Mouse (Mus musculus) forebrain, embryonic 15.5 days (tissue): ENCODE measurements around the gene Olfr740. TPM values are rescaled to one million over a fixed set of nuclear protein-coding genes. Genes with fewer than 3 reads are reported as not detected.

Experiments
- ATAC-seq: fragments of 200-750 bp; cut with Nextera tagmentation; replicated peaks from 2 replicates; pipeline ENCODE4 v1.8.0; 2017; ENCODE audit warnings: mild to moderate bottlenecking, moderate TSS enrichment, moderate library complexity
- H3K27ac ChIP-seq: fragments of 300-500 bp; sonication (generic); replicated peaks from 2 replicates; pipeline ENCODE4 v1.5.1; 2015; ENCODE audit warnings: mild to moderate bottlenecking, inconsistent platforms
- H3K27me3 ChIP-seq: fragments of 300-500 bp; sonication (generic); 2 replicates; pipeline ENCODE4 v1.6.1; 2015; ENCODE audit warnings: inconsistent platforms
- H3K36me3 ChIP-seq: fragments of 300-500 bp; sonication (generic); 2 replicates; pipeline ENCODE4 v1.6.1; 2015; ENCODE audit warnings: mild to moderate bottlenecking, inconsistent platforms
- H3K4me1 ChIP-seq: fragments of 300-500 bp; sonication (generic); 2 replicates; pipeline ENCODE4 v1.6.1; 2015; ENCODE audit warnings: inconsistent platforms
- H3K4me2 ChIP-seq: fragments of 300-500 bp; sonication (generic); replicated peaks from 2 replicates; pipeline ENCODE4 v1.6.1; 2015; ENCODE audit warnings: mild to moderate bottlenecking, inconsistent platforms
- H3K4me3 ChIP-seq: fragments of 300-500 bp; sonication (generic); 2 replicates; pipeline ENCODE4 v1.5.1; 2015; ENCODE audit warnings: mild to moderate bottlenecking, inconsistent platforms
- H3K9ac ChIP-seq: fragments of 300-500 bp; sonication (generic); replicated peaks from 2 replicates; pipeline ENCODE4 v1.6.1; 2015; ENCODE audit warnings: mild to moderate bottlenecking, inconsistent platforms
- H3K9me3 ChIP-seq: fragments of 300-500 bp; sonication (generic); 2 replicates; pipeline ENCODE4 v1.6.1; 2016; ENCODE audit warnings: inconsistent platforms
- WGBS: fragments of 180-500 bp; shearing (Covaris S2); methylation state at CpG from one replicate; pipeline ENCODE4 v1.1.7; 2015; ENCODE audit warnings: mixed read lengths; 5-methylcytosine and 5-hydroxymethylcytosine counted together
- polyA plus RNA-seq: library from polyadenylated mRNA; unstranded; fragments of >200 nt; fragmentation: Nextera tagmentation; extraction: Ambion mirVana; gene quantifications from 2 replicates; pipeline ENCODE4 v1.2.1, GENCODE M21; 2015

The Olfr740 gene
- polyA plus RNA-seq: not detected in 2 replicates

DNA sequence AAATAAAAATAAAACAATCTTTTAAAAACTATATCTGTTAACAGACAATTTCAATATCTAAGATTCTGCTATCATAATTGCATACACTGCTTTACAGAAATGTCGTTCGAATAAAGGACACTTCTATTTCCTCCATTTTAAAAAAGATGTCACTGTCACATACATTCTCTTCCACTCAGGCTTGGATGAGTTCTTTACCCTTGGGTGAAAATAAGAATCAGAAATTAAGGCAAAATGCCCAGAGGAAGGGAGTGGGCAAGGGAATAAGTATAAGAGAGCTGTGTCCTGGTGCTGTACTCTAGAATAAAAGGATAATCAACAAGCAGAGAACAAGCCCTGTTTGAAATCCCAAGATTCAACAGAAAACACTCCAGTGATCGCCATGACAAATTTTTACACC is at the start of gene Olfr740:
TSS of gene Olfr740 (plus strand) at position 301 of the 400 bp plus-strand sequence.
- 85% methylated on average over 3 of the region's 3 CpGs for WGBS
- ATAC-seq: no peak
- H3K27ac ChIP-seq: no peak within 1 kb of the TSS

DNA sequence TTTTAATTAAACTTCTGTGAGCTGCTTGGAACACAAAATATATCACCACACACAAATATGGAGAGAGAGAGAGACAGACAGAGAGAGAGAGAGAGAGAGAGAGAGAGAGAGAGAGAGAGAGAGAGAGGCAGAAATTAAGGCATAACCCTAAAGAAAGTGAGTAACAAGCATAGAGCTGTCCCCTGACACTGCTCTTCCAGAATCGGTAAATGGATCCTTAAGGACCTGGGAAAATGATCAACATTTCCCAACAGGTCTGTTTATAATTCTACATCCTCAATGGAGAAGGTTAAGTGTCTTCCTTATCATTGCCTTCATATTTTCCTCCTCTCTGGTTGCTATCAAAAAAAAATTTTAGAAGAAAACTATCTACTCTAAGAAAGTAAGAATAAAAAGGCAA is 38.1 kb upstream of the Olfr740 start, which contains the start of gene Olfr738:
TSS of gene Olfr738 (plus strand) at position 301 of the 400 bp plus-strand sequence.
- 96% methylated on average over 1 of the region's 1 CpGs for WGBS
- no peaks in the 10 kb centered on the region for H3K36me3 ChIP-seq
- no peak for ATAC-seq
- H3K4me1 ChIP-seq: no peaks in the 10 kb centered on the region
- H3K27me3 ChIP-seq: no peaks in the 10 kb centered on the region
- no peak within 1 kb of the TSS for H3K4me2 ChIP-seq
- no peak within 1 kb of the TSS for H3K27ac ChIP-seq
- H3K9me3 ChIP-seq: no peaks in the 10 kb centered on the region
- no peak within 1 kb of the TSS for H3K9ac ChIP-seq
- H3K4me3 ChIP-seq: no peak within 1 kb of the TSS

More for the DNA sequence above, at the start of gene Olfr740:
- Histone ChIP-seq H3K9ac (no peak within 1 kb of the TSS), H3K4me2 (no peak within 1 kb of the TSS), H3K9me3 (no peaks in the 10 kb centered on the region), H3K4me1 (no peaks in the 10 kb centered on the region), H3K4me3 (no peak within 1 kb of the TSS), H3K27me3 (no peaks in the 10 kb centered on the region), H3K36me3 (no peaks in the 10 kb centered on the region)

DNA sequence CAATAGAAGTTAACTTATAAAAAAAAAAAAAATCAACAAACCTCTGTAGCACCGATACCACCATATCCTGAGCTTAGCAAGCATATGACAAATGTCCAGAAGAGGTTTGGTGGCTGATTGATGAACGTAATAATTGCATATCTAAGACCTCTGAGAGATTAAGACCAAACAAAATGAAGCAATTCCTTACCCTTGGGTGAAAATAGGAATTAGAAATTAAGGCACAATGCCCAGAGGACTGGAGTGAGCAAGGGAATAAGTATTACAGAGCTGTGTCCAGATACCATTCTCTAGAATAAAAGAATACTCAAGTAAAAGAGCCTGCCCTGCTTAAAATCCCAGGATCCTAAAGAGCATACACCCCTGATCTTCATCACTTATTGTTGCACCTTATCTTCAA is 27.0 kb upstream of the Olfr740 start, which contains the start of gene Olfr739:
TSS of gene Olfr739 (plus strand) at position 301 of the 400 bp plus-strand sequence.
- ATAC-seq: no peak
- H3K4me1 ChIP-seq: no peaks in the 10 kb centered on the region
- H3K4me3 ChIP-seq: no peak within 1 kb of the TSS
- H3K4me2 ChIP-seq: no peak within 1 kb of the TSS
- no peak within 1 kb of the TSS for H3K27ac ChIP-seq
- H3K27me3 ChIP-seq: no peaks in the 10 kb centered on the region
- no peaks in the 10 kb centered on the region for H3K9me3 ChIP-seq
- no peaks in the 10 kb centered on the region for H3K36me3 ChIP-seq
- WGBS: 75% methylated on average over 2 of the region's 2 CpGs
- no peak within 1 kb of the TSS for H3K9ac ChIP-seq

DNA sequence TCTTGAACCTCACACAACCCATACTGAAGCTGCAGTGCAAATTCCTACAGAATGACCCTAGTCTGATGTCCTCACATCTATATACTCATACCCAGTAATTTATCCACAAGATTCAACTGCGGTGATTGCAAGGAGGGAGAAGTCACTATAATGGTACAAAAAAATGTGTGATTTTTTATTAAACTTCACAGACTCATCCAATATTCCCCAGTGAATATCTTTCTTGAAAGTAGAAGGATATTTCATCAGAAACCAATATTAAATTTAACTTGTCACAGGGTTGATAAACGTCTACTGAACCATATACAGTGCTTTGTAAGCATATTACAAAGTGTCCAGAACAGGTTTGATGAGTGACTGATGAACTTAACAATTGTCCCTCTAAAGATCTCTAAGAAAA is 27.1 kb downstream of the Olfr740 start, which contains the start of gene Olfr741:
TSS of gene Olfr741 (plus strand) at position 301 of the 400 bp plus-strand sequence.
- H3K4me1 ChIP-seq: no peaks in the 10 kb centered on the region
- H3K27me3 ChIP-seq: no peaks in the 10 kb centered on the region
- no peaks in the 10 kb centered on the region for H3K9me3 ChIP-seq
- H3K4me2 ChIP-seq: no peak within 1 kb of the TSS
- 74% methylated on average over 2 of the region's 2 CpGs for WGBS
- H3K4me3 ChIP-seq: no peak within 1 kb of the TSS
- no peak within 1 kb of the TSS for H3K27ac ChIP-seq
- ATAC-seq: no peak
- no peaks in the 10 kb centered on the region for H3K36me3 ChIP-seq
- H3K9ac ChIP-seq: no peak within 1 kb of the TSS

DNA sequence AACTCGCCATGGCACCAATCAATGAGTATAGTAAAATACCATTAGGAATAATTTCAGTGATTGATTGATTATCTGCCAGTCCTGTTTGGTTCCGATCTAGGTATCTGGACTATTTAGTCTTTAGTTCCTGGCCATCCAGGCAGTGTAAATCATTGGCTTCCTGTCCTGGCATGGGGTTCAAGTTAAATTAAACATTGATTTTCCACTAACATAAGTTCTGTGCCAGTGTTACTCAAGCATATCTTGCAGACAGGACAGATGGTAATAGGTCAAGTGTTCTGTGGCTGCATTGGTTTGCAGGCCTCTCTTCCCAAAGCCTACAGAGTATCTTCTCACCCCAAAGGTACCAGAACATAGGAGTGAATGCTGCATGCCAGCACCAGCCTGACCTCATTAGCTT is 33.1 kb downstream of the Olfr740 start:
- ATAC-seq: no peak
- 89% methylated on average over 2 of the region's 2 CpGs for WGBS

DNA sequence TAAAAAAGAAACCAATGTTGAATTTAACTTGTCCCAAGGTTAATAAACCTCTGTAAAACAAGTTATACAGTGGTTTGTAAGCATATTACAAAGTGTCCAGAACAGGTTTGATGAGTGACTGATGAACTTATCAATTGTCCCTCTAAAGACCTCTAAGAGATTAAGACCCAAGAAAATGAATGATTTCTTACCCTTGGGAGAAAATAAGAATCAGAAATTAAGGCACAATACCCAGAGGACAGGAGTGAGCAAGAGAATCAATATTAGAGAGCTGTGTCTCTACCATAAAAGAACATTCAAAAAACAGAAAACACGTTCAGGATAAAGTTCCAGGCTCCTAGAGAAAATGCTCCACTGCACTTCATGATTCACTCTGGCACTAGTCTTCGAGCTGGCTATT is 58.0 kb downstream of the Olfr740 start, which contains the start of gene Olfr742:
TSS of gene Olfr742 (plus strand) at position 301 of the 400 bp plus-strand sequence.
- Histone ChIP-seq H3K36me3 (no peaks in the 10 kb centered on the region), H3K27me3 (no peaks in the 10 kb centered on the region), H3K9ac (no peak within 1 kb of the TSS), H3K4me1 (no peaks in the 10 kb centered on the region), H3K9me3 (no peaks in the 10 kb centered on the region), H3K4me2 (no peak within 1 kb of the TSS), H3K4me3 (no peak within 1 kb of the TSS), H3K27ac (no peak within 1 kb of the TSS)
- 66% methylated on average over 2 of the region's 2 CpGs for whole genome bisulfite sequencing
- no peak for ATAC-seq

More for the DNA sequence above, 33.1 kb downstream of the Olfr740 start:
- H3K4me3 ChIP-seq: no peak overlapping the region
- H3K27ac ChIP-seq: no peak overlapping the region
- no peaks in the 10 kb centered on the region for H3K9me3 ChIP-seq
- H3K27me3 ChIP-seq: no peaks in the 10 kb centered on the region
- H3K36me3 ChIP-seq: no peaks in the 10 kb centered on the region
- no peaks in the 10 kb centered on the region for H3K4me1 ChIP-seq
- H3K9ac ChIP-seq: no peak overlapping the region
- H3K4me2 ChIP-seq: no peak overlapping the region

Other genes with a start within 250 kb of the Olfr740 start
- gene Olfr731, start 203.7 kb upstream of the Olfr740 start, polyA plus RNA-seq: not detected in 2 replicates
- gene Olfr732, start 161.3 kb upstream of the Olfr740 start, polyA plus RNA-seq: not detected in 2 replicates
- gene Olfr733, start 144.0 kb upstream of the Olfr740 start, polyA plus RNA-seq: not detected in 2 replicates
- not detected in 2 replicates for gene Olfr734, start 118.8 kb upstream of the Olfr740 start, polyA plus RNA-seq
- not detected in 2 replicates for gene Olfr735, start 96.7 kb upstream of the Olfr740 start, polyA plus RNA-seq
- not detected in 2 replicates for gene Tlr11, start 87.6 kb upstream of the Olfr740 start, polyA plus RNA-seq
- gene Olfr736, start 64.4 kb upstream of the Olfr740 start, polyA plus RNA-seq: not detected in 2 replicates
- gene Olfr738, start 38.0 kb upstream of the Olfr740 start, polyA plus RNA-seq: not detected in 2 replicates
- not detected in 2 replicates for gene Olfr739, start 26.9 kb upstream of the Olfr740 start, polyA plus RNA-seq
- not detected in 2 replicates for gene Olfr741, start 27.2 kb downstream of the Olfr740 start, polyA plus RNA-seq
- gene Olfr742, start 58.1 kb downstream of the Olfr740 start, polyA plus RNA-seq: not detected in 2 replicates
- not detected in 2 replicates for gene Olfr743, start 76.3 kb downstream of the Olfr740 start, polyA plus RNA-seq
- gene Olfr744, start 169.3 kb downstream of the Olfr740 start, polyA plus RNA-seq: not detected in 2 replicates
- gene Olfr745, start 193.8 kb downstream of the Olfr740 start, polyA plus RNA-seq: not detected in 2 replicates
- not detected in 2 replicates for gene Olfr746, start 201.5 kb downstream of the Olfr740 start, polyA plus RNA-seq
- gene Olfr747, start 247.7 kb downstream of the Olfr740 start, polyA plus RNA-seq: not detected in 2 replicates